Mouse (Mus musculus): ENCODE data around the gene Nrip1. TPM values are rescaled to one million over a fixed set of nuclear protein-coding genes. Genes with fewer than 3 reads are reported as not detected.

The Nrip1 gene
- total RNA-seq, 1 experiment from 2014 or later, result 66.5 TPM

GRCm38 (mm10) chr16:76276271-76276670, 97.4 kb downstream of the Nrip1 start:
- no peak for DNase-seq

GRCm38 (mm10) chr16:76275584-76275983, 98.0 kb downstream of the Nrip1 start:
- no peak for DNase-seq

- DNase-seq, result no peak
These were observed 98.5 kb downstream of the Nrip1 start for GRCm38 (mm10) chr16:76275166-76275565.

- DNase-seq, result no peak
These were observed 106.9 kb downstream of the Nrip1 start for GRCm38 (mm10) chr16:76266635-76267268.

GRCm38 (mm10) chr16:76265874-76266273, 107.8 kb downstream of the Nrip1 start:
- no peak for DNase-seq

- DNase-seq, result no peak
These were observed 108.3 kb downstream of the Nrip1 start for GRCm38 (mm10) chr16:76265301-76265700.

GRCm38 (mm10) chr16:76263393-76263792, 110.2 kb downstream of the Nrip1 start:
- DNase-seq, result no peak

- DNase-seq, result no peak
These were observed 113.3 kb downstream of the Nrip1 start for GRCm38 (mm10) chr16:76260296-76260695.

- no peak for DNase-seq
These were observed 121.8 kb downstream of the Nrip1 start for GRCm38 (mm10) chr16:76251826-76252225.

- no peak for DNase-seq
These were observed 124.1 kb downstream of the Nrip1 start for GRCm38 (mm10) chr16:76249345-76250091.

- peak; percentile 62 for DNase-seq
These were observed 130.8 kb downstream of the Nrip1 start for GRCm38 (mm10) chr16:76242850-76243249.

GRCm38 (mm10) chr16:76241266-76241665, 132.4 kb downstream of the Nrip1 start:
- no peak for DNase-seq

GRCm38 (mm10) chr16:76239353-76239752, 134.3 kb downstream of the Nrip1 start:
- no peak for DNase-seq

- no peak for DNase-seq
These were observed 134.8 kb downstream of the Nrip1 start for GRCm38 (mm10) chr16:76238784-76239183.
